Mouse (Mus musculus) left cerebral cortex, postnatal 10 days (tissue): ENCODE results near the gene Naa80. TPM values are rescaled to one million over a fixed set of nuclear protein-coding genes. Genes with fewer than 3 reads are reported as not detected.

Experiments used
- DNase-seq, 2 experiments: peaks; one replicate each; pipeline ENCODE4 v3.0.0; 2021 to 2022; ENCODE audit warnings: low spot score in 2 of 2, mixed read lengths in 1 of 2; ENCODE audit errors: extremely low spot score in 1 of 2
- intact Hi-C: fragments of 180-260 bp; cut with DNase I; formaldehyde crosslinking; loops from one replicate; pipeline ENCODE4 v1.15.1; 2025
- total RNA-seq, 2 experiments: library from RNA; stranded (reverse); gene quantifications; 2 replicates each; pipeline ENCODE4 v1.2.3; 2021

The Naa80 gene
- total RNA-seq, 2 experiments from 2014 or later, result 9.3 to 9.8 TPM

- intact Hi-C loops, result no loop called here
- no peak for DNase-seq
Measured at GRCm38 (mm10) chr9:107607036-107607435, 28.3 kb downstream of the Naa80 start.

GRCm38 (mm10) chr9:107607653-107608245 is 29.1 kb downstream of the Naa80 start:
- DNase-seq, result no peak
- intact Hi-C loops, result no loop called here

DNA sequence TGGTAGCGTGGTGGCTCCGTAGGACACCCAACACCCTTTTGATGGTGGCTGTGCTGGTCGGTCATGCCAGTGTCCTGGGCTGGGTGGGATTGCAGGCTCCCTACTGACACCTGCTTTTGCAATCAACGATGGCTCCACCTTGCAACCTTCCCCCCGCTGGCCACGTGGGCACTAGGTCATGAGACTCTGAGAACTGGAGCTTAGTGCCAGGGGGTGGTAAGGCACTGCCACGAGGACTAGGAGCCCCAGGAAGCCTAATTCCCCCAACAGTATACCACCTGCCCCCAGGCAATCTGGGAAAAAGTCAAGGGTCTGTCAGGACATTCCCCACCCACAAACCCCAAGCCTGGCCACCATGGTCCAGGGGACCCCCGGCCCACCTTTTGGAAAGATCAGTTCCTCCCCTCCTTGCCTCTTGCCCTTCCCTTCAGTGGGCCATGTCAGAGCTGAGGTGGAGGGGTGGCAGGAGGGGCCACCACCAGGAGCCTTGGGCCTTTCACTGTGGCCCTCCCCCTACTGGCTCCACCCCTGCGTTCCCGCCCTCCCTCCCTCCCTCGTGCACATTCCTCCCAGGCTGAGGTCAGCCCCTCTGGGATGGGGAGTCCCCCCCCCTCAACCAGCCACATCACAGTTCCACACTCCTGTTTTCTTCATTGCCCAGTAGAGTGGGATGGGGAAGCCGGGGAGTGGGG is 30.2 kb downstream of the Naa80 start, which contains the start of gene Sema3b:
TSS of gene Sema3b (minus strand) at position 489 of the 692 bp plus-strand sequence.
- intact Hi-C loops, result no loop called here

DNA sequence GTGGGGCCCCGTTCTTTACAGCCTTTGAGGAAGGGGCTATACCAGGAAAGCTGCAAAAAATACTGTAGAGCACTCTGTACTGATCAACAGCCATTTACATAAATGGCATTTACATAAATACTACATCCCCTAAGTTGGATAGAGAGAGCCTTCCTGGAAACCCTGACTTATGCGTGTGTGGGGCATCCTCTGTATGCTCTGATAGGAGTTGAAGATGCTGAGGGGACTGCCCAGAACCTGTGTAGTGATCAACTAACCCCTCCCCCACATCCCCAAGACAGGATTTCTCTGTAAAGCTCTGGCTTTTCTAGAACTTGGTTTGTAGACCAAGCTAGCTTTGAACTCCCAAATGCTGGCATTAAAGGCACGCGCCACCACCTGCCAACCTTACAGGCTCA is 30.7 kb downstream of the Naa80 start:
- no peak for DNase-seq
- intact Hi-C loops, result no loop called here

More for the DNA sequence above, 30.2 kb downstream of the Naa80 start, which contains the start of gene Sema3b:
- no peak for DNase-seq

DNA sequence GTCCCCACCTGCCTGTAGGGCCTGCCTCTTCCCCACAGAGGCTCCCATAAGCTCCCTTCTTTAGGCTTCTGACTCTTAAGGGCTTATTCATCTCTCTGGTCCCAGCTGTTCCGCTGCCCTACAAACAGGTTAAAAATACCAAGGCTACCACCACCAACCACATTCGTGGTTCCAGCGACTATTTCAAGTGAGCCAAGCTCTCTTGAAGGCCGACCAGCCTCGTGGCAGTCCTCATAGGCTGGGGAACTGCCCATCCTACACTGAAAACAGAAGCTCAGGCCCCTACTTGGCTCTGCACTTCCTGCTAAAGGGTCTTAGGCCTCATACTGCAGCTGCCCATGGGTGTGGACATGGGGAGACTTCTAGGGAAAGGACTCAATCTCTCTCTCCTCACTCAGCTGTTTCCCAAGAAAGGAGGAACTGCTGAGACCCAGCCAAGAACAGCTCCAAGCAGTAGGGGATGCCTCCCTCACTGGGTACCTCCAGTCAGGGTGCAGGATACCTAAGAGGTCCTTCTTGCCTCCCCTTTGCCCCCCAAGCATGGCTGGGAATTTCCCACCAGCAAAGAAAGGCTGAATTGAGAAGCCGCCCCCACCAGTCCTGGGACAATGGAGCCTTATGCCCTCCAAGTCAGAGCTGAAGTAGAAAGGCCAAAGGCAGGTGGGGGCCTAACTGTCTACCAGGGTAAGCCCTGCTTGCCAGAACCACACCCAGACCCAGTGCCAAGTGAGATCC is 32.9 kb downstream of the Naa80 start:
- intact Hi-C loops, result no loop called here
- no peak for DNase-seq

DNA sequence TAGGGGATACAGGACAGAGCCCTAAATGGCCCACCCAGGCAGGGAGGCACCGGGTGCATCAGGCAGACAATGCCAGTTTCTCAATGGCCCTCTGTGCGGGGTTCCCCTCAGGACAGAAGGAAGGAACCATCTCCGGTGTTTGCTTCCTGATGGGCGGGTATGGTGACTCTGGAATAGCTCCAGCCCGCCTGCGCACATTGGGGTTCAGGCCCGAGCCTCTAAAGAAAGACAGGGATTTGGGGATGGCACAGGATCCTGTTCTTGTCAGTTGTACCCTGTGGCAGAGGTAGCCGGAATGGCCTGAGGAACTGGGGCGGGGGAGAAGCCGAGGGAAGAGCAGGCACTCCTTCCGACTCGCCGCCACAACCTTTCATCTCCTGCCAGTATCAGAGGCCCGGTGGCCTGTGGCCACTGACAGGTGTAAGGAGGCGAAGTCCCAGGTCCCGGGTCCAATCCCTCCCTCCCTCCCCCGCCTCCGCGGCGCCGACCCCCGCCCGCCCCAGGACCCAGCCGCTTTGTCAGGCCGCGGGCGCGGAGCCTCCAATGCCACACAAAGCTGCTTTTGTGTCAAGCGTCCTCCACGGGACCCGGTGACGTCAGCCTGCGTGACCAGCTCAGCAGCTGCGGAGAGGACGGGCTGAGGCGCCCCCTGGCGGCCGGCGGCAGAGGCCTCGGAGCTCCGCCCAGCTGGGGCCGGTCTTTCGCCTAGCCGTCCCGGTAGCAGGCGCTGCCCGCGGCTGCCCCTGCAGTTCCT is 33.7 kb downstream of the Naa80 start:
- intact Hi-C loops, result no loop called here
- peak; percentile 97 to 99 for DNase-seq

DNA sequence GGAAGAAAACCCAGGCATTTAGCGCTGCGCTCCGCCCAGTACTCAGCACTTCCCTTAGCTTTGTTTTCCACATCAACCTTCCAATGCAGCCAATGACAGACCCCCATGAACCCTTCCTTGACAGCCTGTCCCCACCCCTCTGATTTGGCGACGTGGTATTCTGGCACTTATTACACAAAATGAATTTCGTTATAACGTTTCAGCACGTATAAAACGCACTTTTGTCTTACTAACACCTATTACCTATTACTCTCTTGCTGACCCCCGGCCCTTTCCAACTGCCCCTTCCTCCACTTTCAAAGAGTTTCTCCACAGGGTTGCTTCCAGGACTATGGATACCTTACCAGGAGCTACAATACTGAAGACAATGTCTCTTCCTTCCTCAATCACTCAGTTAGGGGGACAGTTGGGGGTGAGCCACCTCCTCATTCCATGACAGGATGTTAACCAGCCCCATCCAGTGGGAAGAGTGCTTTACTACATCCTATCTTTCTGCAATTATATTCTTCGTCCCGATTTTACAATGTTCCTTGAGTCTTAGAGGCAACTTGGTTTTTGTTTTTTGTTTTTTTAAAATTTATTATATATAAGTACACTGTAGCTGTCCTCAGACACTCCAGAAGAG is 34.4 kb downstream of the Naa80 start:
- DNase-seq, result no peak

DNA sequence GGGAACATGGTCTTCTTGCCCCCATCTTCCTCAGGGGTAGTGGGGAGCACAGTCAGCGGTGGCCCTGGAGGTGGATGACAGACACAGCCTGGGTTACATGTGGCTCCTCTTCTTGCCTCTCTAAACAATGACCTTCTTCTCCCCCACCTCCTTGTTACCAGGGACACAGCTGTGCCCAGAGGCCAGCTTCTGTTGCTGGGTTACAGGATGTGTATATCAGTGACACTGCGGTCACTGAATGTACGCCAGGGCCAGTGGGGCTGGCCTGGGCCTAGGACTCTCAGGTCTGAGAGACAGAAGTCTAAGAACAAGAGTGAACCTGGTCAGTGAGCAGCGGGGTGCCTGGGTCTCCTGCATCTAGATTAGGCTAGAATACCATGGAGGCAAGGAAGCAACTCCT is 36.3 kb downstream of the Naa80 start:
- intact Hi-C loops, result no loop called here
- DNase-seq, result no peak

More for the DNA sequence above, 34.4 kb downstream of the Naa80 start:
- intact Hi-C loops, result no loop called here

GRCm38 (mm10) chr9:107617461-107617860 is 38.8 kb downstream of the Naa80 start:
- no peak for DNase-seq
- intact Hi-C loops, result no loop called here

- intact Hi-C loops, result no loop called here
- no peak for DNase-seq
Measured at GRCm38 (mm10) chr9:107618098-107618497, 39.4 kb downstream of the Naa80 start.

DNA sequence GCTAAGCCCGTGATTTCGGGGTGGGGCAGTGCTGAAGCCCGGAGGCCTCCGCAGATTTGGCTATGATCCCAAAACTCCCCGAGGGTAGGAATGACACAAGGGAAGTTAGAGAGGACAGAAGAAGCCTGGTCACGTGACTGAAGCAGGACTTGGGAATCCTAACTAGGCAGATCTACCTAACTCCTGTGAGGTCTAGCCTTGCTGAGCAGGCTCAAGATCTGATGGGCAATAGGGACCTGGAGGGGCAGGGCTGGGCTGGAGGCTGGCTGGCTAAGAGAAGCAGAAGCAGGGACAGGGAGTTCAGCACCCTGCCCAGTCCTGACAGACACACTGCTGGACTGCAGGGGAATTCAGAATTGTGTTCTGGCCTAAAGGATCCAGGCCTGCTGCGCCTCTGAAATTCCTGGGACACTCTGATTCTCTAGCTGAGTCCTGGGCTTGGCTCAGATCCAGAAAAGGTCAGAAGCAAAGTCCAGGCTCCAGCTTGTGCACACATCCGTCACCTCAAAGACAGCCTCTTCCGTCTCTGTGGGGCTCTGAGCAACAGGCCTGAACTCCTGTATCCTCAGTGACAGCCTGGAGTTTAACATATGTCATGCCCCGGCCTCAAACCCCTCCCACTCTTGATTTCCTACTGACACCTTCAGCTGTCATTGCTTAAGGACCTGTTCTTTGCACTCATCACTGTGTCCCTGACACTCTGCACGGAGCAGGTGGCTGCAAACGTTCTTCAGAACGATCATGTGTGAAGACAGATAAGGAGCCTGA is 40.3 kb downstream of the Naa80 start:
- intact Hi-C loops, result no loop called here
- peak in 1 of 2 experiments; percentile 81 for DNase-seq

DNA sequence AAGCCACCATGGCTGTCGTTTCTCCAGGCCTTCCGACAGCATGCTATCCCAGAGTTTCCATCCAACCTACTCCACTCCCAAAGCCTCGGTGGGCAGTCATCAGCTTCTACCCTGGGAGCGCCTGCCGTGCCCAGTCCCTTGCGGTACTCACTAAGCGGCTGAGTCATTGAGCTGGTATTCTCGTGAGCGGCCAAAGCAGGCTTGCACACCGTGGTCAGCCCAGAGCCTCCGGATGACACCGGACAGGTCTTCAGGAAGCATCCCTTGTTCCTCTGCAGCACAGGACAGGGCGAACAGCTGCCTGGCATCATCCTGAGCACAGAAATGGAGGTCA is 40.8 kb downstream of the Naa80 start:
- no peak for DNase-seq
- intact Hi-C loops, result no loop called here

- intact Hi-C loops, result no loop called here
Measured at GRCm38 (mm10) chr9:107620954-107621353, 42.3 kb downstream of the Naa80 start.

DNA sequence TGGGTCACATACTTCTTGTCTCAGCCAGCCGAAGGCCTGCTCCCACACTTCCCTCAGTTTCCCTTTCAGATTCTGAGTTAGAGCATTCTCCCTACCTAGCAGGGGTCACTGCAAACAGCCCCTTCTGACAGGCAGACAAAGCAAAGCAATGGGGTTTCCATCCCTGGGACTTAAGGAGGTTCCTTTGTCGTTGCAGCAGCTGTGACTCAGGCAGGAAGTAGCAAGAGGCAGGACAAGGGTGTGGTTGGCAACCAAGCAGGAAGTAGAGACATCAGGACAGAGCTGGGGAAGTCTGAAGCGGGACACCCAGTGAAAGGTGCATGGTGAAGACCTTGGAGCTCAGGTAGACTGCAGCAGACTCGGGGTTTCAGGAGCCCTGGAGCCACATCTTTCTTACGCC is 45.9 kb downstream of the Naa80 start:
- no peak for DNase-seq
- intact Hi-C loops, result no loop called here

More at GRCm38 (mm10) chr9:107620954-107621353, 42.3 kb downstream of the Naa80 start:
- DNase-seq, result no peak

- intact Hi-C loops, result no loop called here
- no peak for DNase-seq
Measured at GRCm38 (mm10) chr9:107624951-107625350, 46.3 kb downstream of the Naa80 start.

DNA sequence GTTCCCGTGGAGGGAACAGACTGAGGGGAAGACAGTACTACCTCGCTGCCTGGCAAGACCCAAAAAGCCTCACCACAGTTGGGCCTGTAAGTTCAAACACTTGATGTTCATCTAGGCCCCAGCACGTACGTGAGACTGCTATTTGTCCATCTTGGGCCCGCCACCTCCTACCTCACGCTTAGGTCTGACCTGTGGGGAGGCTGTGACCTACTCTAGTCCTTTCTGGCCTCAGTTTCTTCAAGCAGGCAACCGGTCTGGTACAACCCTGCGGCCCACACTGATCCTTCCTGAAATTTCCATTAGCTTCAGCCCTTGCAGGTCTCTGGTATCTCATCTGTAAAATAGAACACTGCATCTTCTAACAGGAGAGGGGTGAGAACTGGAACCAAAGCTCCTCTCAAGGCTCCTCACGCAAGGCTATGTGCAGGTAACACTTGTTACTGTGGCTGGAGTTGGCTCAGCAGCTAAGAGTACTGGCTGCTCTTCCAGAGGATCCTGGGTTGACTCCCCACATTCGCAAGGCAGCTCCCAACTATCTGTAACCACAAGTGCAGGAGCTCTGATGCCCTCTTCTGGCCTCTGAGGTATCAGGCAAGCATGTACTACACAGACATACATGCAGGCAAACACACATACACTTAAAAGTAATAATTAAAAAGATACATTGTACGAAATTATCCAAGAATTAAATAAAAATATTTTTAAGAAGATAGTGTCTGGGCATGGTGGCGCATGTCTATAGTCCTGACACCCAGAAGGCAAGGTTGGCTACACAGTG is 46.9 kb downstream of the Naa80 start:
- intact Hi-C loops, result no loop called here
- DNase-seq, result no peak

DNA sequence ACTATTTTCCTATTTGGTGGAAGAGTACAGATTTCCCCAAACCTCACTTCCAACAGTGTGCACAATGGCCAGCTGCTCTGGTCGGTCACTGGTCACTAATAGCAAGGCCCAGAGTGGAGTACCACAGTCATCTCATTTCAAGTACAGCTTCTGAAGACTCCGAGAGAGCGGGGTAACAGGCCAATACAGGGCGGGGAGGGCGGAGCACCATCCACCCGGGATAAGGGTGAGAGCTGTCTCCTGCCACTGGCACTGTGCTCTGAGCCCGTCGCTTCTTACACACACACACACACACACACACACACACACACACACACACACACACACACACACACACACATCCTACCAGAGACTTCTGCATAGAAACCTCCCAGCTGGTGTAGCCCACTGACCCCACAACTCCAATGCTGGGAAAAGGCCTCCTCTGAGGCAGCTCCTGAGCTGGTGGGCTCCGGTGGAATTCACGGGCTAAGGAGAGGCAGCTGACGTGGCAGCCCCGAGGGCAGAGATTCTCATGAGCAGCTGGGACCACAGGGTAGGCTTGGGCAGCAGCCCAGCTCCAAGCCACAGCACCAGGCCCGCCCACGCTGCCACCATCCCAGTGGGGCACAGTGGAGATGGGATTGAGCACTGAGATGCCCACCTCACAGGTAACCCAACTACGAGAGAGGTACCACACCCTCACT is 47.6 kb downstream of the Naa80 start:
- intact Hi-C loops, result no loop called here
- no peak for DNase-seq
